Mouse (Mus musculus) spleen, adult 2 months (tissue): ENCODE measurements around the gene Ctnnd2.

Source experiments
- CTCF ChIP-seq: fragments of 200-500 bp; IDR thresholded peaks from 2 replicates; pipeline ENCODE4 v1.5.1; 2011; ENCODE audit warnings: mild to moderate bottlenecking, inconsistent platforms; ENCODE audit not compliant: insufficient read depth, insufficient read length, insufficient replicate concordance; ENCODE audit errors: extremely low read depth
- POLR2A ChIP-seq: fragments of 200-500 bp; IDR thresholded peaks from 2 replicates; pipeline ENCODE4 v1.6.1; 2011; ENCODE audit warnings: low read depth, low read length, inconsistent platforms

GRCm38 (mm10) chr15:30553910-30554406 lies 381.6 kb downstream of the Ctnnd2 start:
- no peak for TF ChIP-seq CTCF
- TF ChIP-seq POLR2A, result no peak
